8 mouse cellular contexts compared by ENCODE assay signal in the genomic region with DNA sequence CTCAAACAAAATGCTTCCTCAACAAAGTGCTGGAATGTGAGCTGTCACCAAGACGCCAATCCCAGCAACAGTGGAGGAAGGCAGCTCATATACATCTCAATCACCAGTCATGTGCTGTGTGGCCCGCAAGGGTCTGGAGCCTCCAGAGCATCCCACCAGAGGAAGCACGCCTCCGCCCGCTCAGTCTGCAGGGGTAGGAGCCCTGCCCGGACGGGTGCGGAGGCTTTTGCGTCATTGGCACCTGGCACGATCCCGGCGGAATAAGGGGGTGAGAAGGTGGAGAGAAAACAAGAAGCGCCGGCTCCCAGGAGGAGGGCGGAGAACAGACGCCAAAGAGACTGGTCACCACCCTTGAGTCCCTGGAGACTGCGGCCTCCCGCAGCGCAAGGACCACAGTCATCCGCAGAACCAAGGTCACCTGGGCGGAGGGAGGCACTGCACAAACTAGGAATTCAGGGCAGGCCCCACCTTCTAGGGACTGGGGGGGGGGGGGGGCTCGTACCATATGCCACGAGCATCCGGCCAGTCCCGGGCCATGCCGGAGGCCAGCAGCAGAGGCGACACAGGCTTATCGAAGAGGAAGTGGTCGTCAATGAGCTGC. TPM values are rescaled to one million over a fixed set of nuclear protein-coding genes. Genes with fewer than 3 reads are reported as not detected.
A peak's percentile ranks its signal among the peaks of the same experiment; 100 is the strongest.
DNase-seq lines count a peak whose midpoint lies in the region; ATAC-seq lines count a peak whose summit lies in the region.

No protein-coding gene starts in this region.

- no peaks in the 10 kb centered on the region for H3K27me3 ChIP-seq in forebrain, embryonic 16.5 days (replicated peaks; ENCODE audit: control insufficient read depth, insufficient read depth, low read length)
- peaks cover 57% of the 10 kb centered on the region for H3K27me3 ChIP-seq in kidney, embryonic 15.5 days
- peaks cover 28% of the 10 kb centered on the region for H3K27me3 ChIP-seq in stomach, embryonic 15.5 days (replicated peaks)

- 2% methylated on average over 28 of the region's 29 CpGs for WGBS in forebrain, embryonic 16.5 days
- 15% methylated on average over 29 of the region's 29 CpGs for WGBS in kidney, embryonic 15.5 days
- WGBS in stomach, embryonic 15.5 days = 14% methylated on average over 29 of the region's 29 CpGs

- H3K4me2 ChIP-seq in forebrain, embryonic 16.5 days (ENCODE audit: low read length) = peak overlapping the region; percentile 68
- H3K4me2 ChIP-seq in kidney, embryonic 15.5 days = peak overlapping the region; percentile 97
- peak overlapping the region; percentile 96 for H3K4me2 ChIP-seq in stomach, embryonic 15.5 days

- H3K4me3 ChIP-seq in forebrain, embryonic 16.5 days (replicated peaks; ENCODE audit: low read length) = peak overlapping the region; percentile 94
- peak overlapping the region; percentile 63 for H3K4me3 ChIP-seq in kidney, embryonic 15.5 days (replicated peaks)
- peak overlapping the region; percentile 61 for H3K4me3 ChIP-seq in stomach, embryonic 15.5 days (replicated peaks)

- H3K27ac ChIP-seq in forebrain, embryonic 16.5 days (ENCODE audit: low read length) = no peak overlapping the region
- no peak overlapping the region for H3K27ac ChIP-seq in kidney, embryonic 15.5 days
- H3K27ac ChIP-seq in stomach, embryonic 15.5 days = 0 out of 2 replicates have a peak overlapping the region, but pooled peaks have one; percentile 48

- H3K9me3 ChIP-seq in forebrain, embryonic 16.5 days (ENCODE audit: control insufficient read depth, low read length) = no peaks in the 10 kb centered on the region
- no peaks in the 10 kb centered on the region for H3K9me3 ChIP-seq in kidney, embryonic 15.5 days (replicated peaks)
- H3K9me3 ChIP-seq in stomach, embryonic 15.5 days = no peaks in the 10 kb centered on the region

- DNase-seq in heart, adult 18-20 months = peak; percentile 46 to 59
- DNase-seq in heart, adult 9 months (ENCODE audit: low spot score in 2 of 2) = no peak
- DNase-seq in lung, postnatal 10 days = peak; percentile 58
- DNase-seq in testis, postnatal 14 days (ENCODE audit: low spot score) = no peak

- ATAC-seq in cerebellum, adult (ENCODE audit: insufficient number of reproducible peaks, low FRiP score, low TSS enrichment) = peak; percentile 37; the same call in 1 of the 2 replicates
- ATAC-seq in forebrain, embryonic 16.5 days = no peak
- ATAC-seq in kidney, embryonic 15.5 days (replicated peaks; ENCODE audit: low FRiP score) = 0 out of 2 replicates have a peak, but pooled peaks have one; percentile 1
- no peak for ATAC-seq in stomach, embryonic 15.5 days (ENCODE audit: insufficient read depth, low FRiP score, low read depth)

- peak overlapping the region; percentile 98 for H3K9ac ChIP-seq in forebrain, embryonic 16.5 days (replicated peaks; ENCODE audit: low read depth, low read length)
- H3K9ac ChIP-seq in kidney, embryonic 15.5 days = no peak overlapping the region
- H3K9ac ChIP-seq in stomach, embryonic 15.5 days = no peak overlapping the region

- H3K4me1 ChIP-seq in forebrain, embryonic 16.5 days (replicated peaks; ENCODE audit: control insufficient read depth, insufficient read depth, low read length) = peaks cover 32% of the 10 kb centered on the region
- H3K4me1 ChIP-seq in kidney, embryonic 15.5 days = peaks cover 46% of the 10 kb centered on the region
- peaks cover 51% of the 10 kb centered on the region for H3K4me1 ChIP-seq in stomach, embryonic 15.5 days

- H3K36me3 ChIP-seq in forebrain, embryonic 16.5 days (ENCODE audit: control insufficient read depth, insufficient read depth) = no peaks in the 10 kb centered on the region; the same call in 1 of the 2 replicates
- no peaks in the 10 kb centered on the region for H3K36me3 ChIP-seq in kidney, embryonic 15.5 days
- H3K36me3 ChIP-seq in stomach, embryonic 15.5 days = no peaks in the 10 kb centered on the region

RNA-seq across cellular contexts. Expression of a gene that starts 1.7 kb away (rescaled TPM):
- 10 to 100 TPM; 67.8 to 74.5 TPM for total RNA-seq in heart, adult 18-20 months (2021)
- 1,407 and 1,413 TPM in 2 replicates for polyA plus RNA-seq in forebrain, embryonic 16.5 days (2015; fragmentation: Nextera tagmentation; extraction: Ambion mirVana)
- polyA plus RNA-seq in kidney, embryonic 15.5 days (2015; fragmentation: Nextera tagmentation; extraction: Ambion mirVana) = 126 and 154 TPM in 2 replicates
- 607 and 634 TPM in 2 replicates for polyA plus RNA-seq in stomach, embryonic 15.5 days (2015; fragmentation: Nextera tagmentation; extraction: Ambion mirVana)

RNA-seq across cellular contexts. Expression of a gene that starts 7.4 kb away (rescaled TPM):
- total RNA-seq in heart, adult 18-20 months (2021) = 1 to 10 TPM; 5.8 to 6.5 TPM
- polyA plus RNA-seq in forebrain, embryonic 16.5 days (2015; fragmentation: Nextera tagmentation; extraction: Ambion mirVana) = 9.8 and 12.6 TPM in 2 replicates
- polyA plus RNA-seq in kidney, embryonic 15.5 days (2015; fragmentation: Nextera tagmentation; extraction: Ambion mirVana) = 10.7 and 12.8 TPM in 2 replicates
- polyA plus RNA-seq in stomach, embryonic 15.5 days (2015; fragmentation: Nextera tagmentation; extraction: Ambion mirVana) = 14.6 TPM in 2 replicates

RNA-seq across cellular contexts. Expression of a gene that starts 42.6 kb away (rescaled TPM):
- total RNA-seq in heart, adult 18-20 months (2021) = 10 to 100 TPM; 19.7 to 26.3 TPM
- polyA plus RNA-seq in forebrain, embryonic 16.5 days (2015; fragmentation: Nextera tagmentation; extraction: Ambion mirVana) = 70.8 and 71.5 TPM in 2 replicates
- 51.4 and 53.6 TPM in 2 replicates for polyA plus RNA-seq in kidney, embryonic 15.5 days (2015; fragmentation: Nextera tagmentation; extraction: Ambion mirVana)
- 49.5 and 50.9 TPM in 2 replicates for polyA plus RNA-seq in stomach, embryonic 15.5 days (2015; fragmentation: Nextera tagmentation; extraction: Ambion mirVana)

RNA-seq across cellular contexts. Expression of a gene that starts 42.6 kb away (rescaled TPM):
- 10 to 100 TPM; 33.9 to 36.8 TPM for total RNA-seq in heart, adult 18-20 months (2021)
- 47.2 and 48.3 TPM in 2 replicates for polyA plus RNA-seq in forebrain, embryonic 16.5 days (2015; fragmentation: Nextera tagmentation; extraction: Ambion mirVana)
- polyA plus RNA-seq in kidney, embryonic 15.5 days (2015; fragmentation: Nextera tagmentation; extraction: Ambion mirVana) = 53.5 and 57.4 TPM in 2 replicates
- 46.4 and 51.3 TPM in 2 replicates for polyA plus RNA-seq in stomach, embryonic 15.5 days (2015; fragmentation: Nextera tagmentation; extraction: Ambion mirVana)

Comparison
In these comparisons a context has a peak if more than half of its experiments do, and no peak if none do; other contexts are left out.
1. DNase-seq: peak in heart, adult 18-20 months (2 of 2) and lung, postnatal 10 days (single experiment); none in heart, adult 9 months (0 of 2) and testis, postnatal 14 days (single experiment).
2. ATAC-seq: peak in cerebellum, adult (single experiment) and kidney, embryonic 15.5 days (single experiment); none in forebrain, embryonic 16.5 days (single experiment) and stomach, embryonic 15.5 days (single experiment).
3. Peak in every context shown above with its lines, with median percentiles within 50 percentile points of each other: H3K4me2 ChIP-seq and H3K4me3 ChIP-seq.